Mouse (Mus musculus): ENCODE measurements around the gene Noc2l.

Noc2l gene

GRCm38 (mm10) chr4:156195927-156196870 lies 39.6 kb upstream of the Noc2l start:
- Histone ChIP-seq H3K4me1 (replicated peaks; ENCODE audit: low read depth, low read length) (peaks cover 67% of the 10 kb centered on the region), H3K36me3 (ENCODE audit: insufficient read depth, low read length) (peaks cover 44% of the 10 kb centered on the region), H3K4me3 (replicated peaks; ENCODE audit: low read length) (peak overlapping the region; percentile 93), H3K9me3 (ENCODE audit: low read length) (no peaks in the 10 kb centered on the region), H3K27me3 (ENCODE audit: insufficient read depth, low read length) (peaks cover 13% of the 10 kb centered on the region)
- TF ChIP-seq NANOG (IDR thresholded peaks at IDR 0.05; ENCODE audit: borderline replicate concordance, low read length) = no peak
- no peak for TF ChIP-seq POU5F1 (IDR thresholded peaks at IDR 0.05; ENCODE audit: borderline replicate concordance, low read length)
- no peak for TF ChIP-seq CTCF (conservative IDR thresholded peaks at IDR 0.05; ENCODE audit: low read length)

- no peaks in the 10 kb centered on the region for H3K9me3 ChIP-seq (ENCODE audit: low read length)
- TF ChIP-seq NANOG (IDR thresholded peaks at IDR 0.05; ENCODE audit: borderline replicate concordance, low read length) (no peak), POU5F1 (IDR thresholded peaks at IDR 0.05; ENCODE audit: borderline replicate concordance, low read length) (no peak), CTCF (conservative IDR thresholded peaks at IDR 0.05; ENCODE audit: low read length) (no peak)
- H3K27me3 ChIP-seq (ENCODE audit: insufficient read depth, low read length) = peaks cover 19% of the 10 kb centered on the region
- peak within 1 kb of the TSS; percentile 93 for H3K4me3 ChIP-seq (replicated peaks; ENCODE audit: low read length)
- H3K4me1 ChIP-seq (replicated peaks; ENCODE audit: low read depth, low read length) = peaks cover 56% of the 10 kb centered on the region
- H3K36me3 ChIP-seq (ENCODE audit: insufficient read depth, low read length) = peaks cover 33% of the 10 kb centered on the region
Observed at GRCm38 (mm10) chr4:156197131-156197828, 38.5 kb upstream of the Noc2l start, which contains the start of gene Agrn. Agrn (minus strand) TSS chr4:156197488.

- H3K4me1 ChIP-seq (replicated peaks; ENCODE audit: low read depth, low read length) = peaks cover 56% of the 10 kb centered on the region
- H3K36me3 ChIP-seq (ENCODE audit: insufficient read depth, low read length) = peaks cover 27% of the 10 kb centered on the region
- peak overlapping the region; percentile 82 for H3K4me3 ChIP-seq (replicated peaks; ENCODE audit: low read length)
- no peaks in the 10 kb centered on the region for H3K9me3 ChIP-seq (ENCODE audit: low read length)
- H3K27me3 ChIP-seq (ENCODE audit: insufficient read depth, low read length) = peaks cover 24% of the 10 kb centered on the region
- TF ChIP-seq CTCF (conservative IDR thresholded peaks at IDR 0.05; ENCODE audit: low read length) = no peak
- no peak for TF ChIP-seq POU5F1 (IDR thresholded peaks at IDR 0.05; ENCODE audit: borderline replicate concordance, low read length)
- no peak for TF ChIP-seq NANOG (IDR thresholded peaks at IDR 0.05; ENCODE audit: borderline replicate concordance, low read length)
Observed at GRCm38 (mm10) chr4:156197829-156198205, 38.0 kb upstream of the Noc2l start.

- H3K9me3 ChIP-seq (ENCODE audit: low read length) = no peaks in the 10 kb centered on the region
- H3K4me3 ChIP-seq (replicated peaks; ENCODE audit: low read length) = no peak within 1 kb of the TSS
- TF ChIP-seq POU5F1 (IDR thresholded peaks at IDR 0.05; ENCODE audit: borderline replicate concordance, low read length) (no peak), CTCF (conservative IDR thresholded peaks at IDR 0.05; ENCODE audit: low read length) (no peak)
- H3K4me1 ChIP-seq (replicated peaks; ENCODE audit: low read depth, low read length) = peaks cover 36% of the 10 kb centered on the region
- peaks cover 55% of the 10 kb centered on the region for H3K27me3 ChIP-seq (ENCODE audit: insufficient read depth, low read length)
- H3K36me3 ChIP-seq (ENCODE audit: insufficient read depth, low read length) = no peaks in the 10 kb centered on the region
Observed at GRCm38 (mm10) chr4:156200623-156201475, 35.0 kb upstream of the Noc2l start, which contains the start of gene Isg15. Isg15 (minus strand) TSS chr4:156200818.

GRCm38 (mm10) chr4:156202462-156202893 lies 33.3 kb upstream of the Noc2l start:
- TF ChIP-seq CTCF (conservative IDR thresholded peaks at IDR 0.05; ENCODE audit: low read length) = no peak
- TF ChIP-seq NANOG (IDR thresholded peaks at IDR 0.05; ENCODE audit: borderline replicate concordance, low read length) = no peak
- no peak for TF ChIP-seq POU5F1 (IDR thresholded peaks at IDR 0.05; ENCODE audit: borderline replicate concordance, low read length)
- Histone ChIP-seq H3K36me3 (ENCODE audit: insufficient read depth, low read length) (no peaks in the 10 kb centered on the region), H3K9me3 (ENCODE audit: low read length) (no peaks in the 10 kb centered on the region), H3K4me1 (replicated peaks; ENCODE audit: low read depth, low read length) (peaks cover 27% of the 10 kb centered on the region), H3K4me3 (replicated peaks; ENCODE audit: low read length) (no peak overlapping the region), H3K27me3 (ENCODE audit: insufficient read depth, low read length) (peaks cover 59% of the 10 kb centered on the region)

GRCm38 (mm10) chr4:156203001-156203412 lies 32.8 kb upstream of the Noc2l start, which contains the start of gene AW011738:
AW011738 (plus strand) TSS chr4:156203304.
- TF ChIP-seq CTCF (conservative IDR thresholded peaks at IDR 0.05; ENCODE audit: low read length) (no peak), POU5F1 (IDR thresholded peaks at IDR 0.05; ENCODE audit: borderline replicate concordance, low read length) (no peak), NANOG (IDR thresholded peaks at IDR 0.05; ENCODE audit: borderline replicate concordance, low read length) (no peak)
- H3K27me3 ChIP-seq (ENCODE audit: insufficient read depth, low read length) = peaks cover 59% of the 10 kb centered on the region
- peaks cover 27% of the 10 kb centered on the region for H3K4me1 ChIP-seq (replicated peaks; ENCODE audit: low read depth, low read length)
- H3K9me3 ChIP-seq (ENCODE audit: low read length) = no peaks in the 10 kb centered on the region
- H3K4me3 ChIP-seq (replicated peaks; ENCODE audit: low read length) = peak within 1 kb of the TSS; percentile 76
- no peaks in the 10 kb centered on the region for H3K36me3 ChIP-seq (ENCODE audit: insufficient read depth, low read length)

- Histone ChIP-seq H3K4me1 (replicated peaks; ENCODE audit: low read depth, low read length) (peaks cover 24% of the 10 kb centered on the region), H3K27me3 (ENCODE audit: insufficient read depth, low read length) (peaks cover 58% of the 10 kb centered on the region), H3K4me3 (replicated peaks; ENCODE audit: low read length) (peak overlapping the region; percentile 76), H3K36me3 (ENCODE audit: insufficient read depth, low read length) (no peaks in the 10 kb centered on the region), H3K9me3 (ENCODE audit: low read length) (no peaks in the 10 kb centered on the region)
- no peak for TF ChIP-seq POU5F1 (IDR thresholded peaks at IDR 0.05; ENCODE audit: borderline replicate concordance, low read length)
- no peak for TF ChIP-seq NANOG (IDR thresholded peaks at IDR 0.05; ENCODE audit: borderline replicate concordance, low read length)
Observed at GRCm38 (mm10) chr4:156203413-156204131, 32.2 kb upstream of the Noc2l start.

Measured in E14TG2a.4 (cell line).